Mouse (Mus musculus) bone marrow, adult 2 months (tissue): ENCODE measurements around the gene Smyd3.

Experiments used
- CTCF ChIP-seq: fragments of 200-500 bp; IDR thresholded peaks from 2 replicates; pipeline ENCODE4 v1.5.1; 2011; ENCODE audit warnings: low read length, control low read depth; ENCODE audit not compliant: control insufficient read depth, insufficient read depth
- POLR2A ChIP-seq: fragments of 200-500 bp; IDR thresholded peaks from 2 replicates; pipeline ENCODE4 v1.6.1; 2011; ENCODE audit warnings: low read depth, mild to moderate bottlenecking, control low read depth, low read length, borderline replicate concordance; ENCODE audit not compliant: control insufficient read depth

DNA sequence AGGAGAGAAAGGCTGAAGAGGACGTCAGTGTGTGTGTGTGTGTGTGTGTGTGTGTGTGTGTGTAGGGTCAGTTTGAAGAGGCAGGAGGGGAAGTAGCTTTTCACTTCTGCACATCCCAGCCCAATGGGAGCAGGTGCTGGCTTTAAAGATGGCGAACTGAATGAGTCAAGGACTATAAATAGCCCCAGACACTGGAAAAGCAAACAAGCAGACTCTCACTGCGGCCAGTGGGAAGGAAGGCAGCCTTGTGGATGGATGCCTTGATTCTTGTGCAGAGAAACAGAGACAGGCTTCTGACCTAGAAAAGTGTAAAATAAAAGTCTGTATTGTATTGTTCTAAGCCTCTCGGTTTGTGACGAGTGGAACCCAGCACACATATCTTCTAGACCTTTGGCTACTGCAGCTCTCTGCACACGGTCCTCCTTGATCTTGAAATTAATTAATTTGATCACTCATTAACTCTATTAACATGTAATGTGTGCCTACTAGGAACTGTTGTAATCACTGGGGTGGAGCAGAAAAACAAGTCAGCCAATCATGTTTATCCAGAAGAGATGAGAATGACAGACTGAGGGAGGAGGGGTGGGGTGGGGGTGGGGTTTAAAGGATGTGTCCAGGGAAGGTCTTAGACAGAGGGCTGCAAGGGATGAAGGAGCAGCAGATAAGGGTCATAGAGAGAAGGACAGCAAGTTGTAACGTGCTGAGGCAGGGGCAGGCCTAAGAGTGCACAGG lies 463.3 kb downstream of the Smyd3 start:
- no peak for TF ChIP-seq CTCF
- TF ChIP-seq POLR2A, result no peak
